Mouse (Mus musculus) gonadal fat pad, adult 2 months (tissue): Measurements from ENCODE around the gene Scfd2. TPM values are rescaled to one million over a fixed set of nuclear protein-coding genes. Genes with fewer than 3 reads are reported as not detected.

Source experiments
- DNase-seq: peaks from one replicate; pipeline ENCODE4 v3.0.0-alpha.2; 2012; ENCODE audit warnings: low read depth
- polyA plus RNA-seq: library from polyadenylated mRNA; depleted of rRNA; stranded (reverse); fragments of >200 nt; gene quantifications from 2 replicates; pipeline ENCODE4 v1.2.3, GENCODE M21; 2012; rRNA removed

The Scfd2 gene
- polyA plus RNA-seq, 1 experiment = 20.2 TPM

DNA sequence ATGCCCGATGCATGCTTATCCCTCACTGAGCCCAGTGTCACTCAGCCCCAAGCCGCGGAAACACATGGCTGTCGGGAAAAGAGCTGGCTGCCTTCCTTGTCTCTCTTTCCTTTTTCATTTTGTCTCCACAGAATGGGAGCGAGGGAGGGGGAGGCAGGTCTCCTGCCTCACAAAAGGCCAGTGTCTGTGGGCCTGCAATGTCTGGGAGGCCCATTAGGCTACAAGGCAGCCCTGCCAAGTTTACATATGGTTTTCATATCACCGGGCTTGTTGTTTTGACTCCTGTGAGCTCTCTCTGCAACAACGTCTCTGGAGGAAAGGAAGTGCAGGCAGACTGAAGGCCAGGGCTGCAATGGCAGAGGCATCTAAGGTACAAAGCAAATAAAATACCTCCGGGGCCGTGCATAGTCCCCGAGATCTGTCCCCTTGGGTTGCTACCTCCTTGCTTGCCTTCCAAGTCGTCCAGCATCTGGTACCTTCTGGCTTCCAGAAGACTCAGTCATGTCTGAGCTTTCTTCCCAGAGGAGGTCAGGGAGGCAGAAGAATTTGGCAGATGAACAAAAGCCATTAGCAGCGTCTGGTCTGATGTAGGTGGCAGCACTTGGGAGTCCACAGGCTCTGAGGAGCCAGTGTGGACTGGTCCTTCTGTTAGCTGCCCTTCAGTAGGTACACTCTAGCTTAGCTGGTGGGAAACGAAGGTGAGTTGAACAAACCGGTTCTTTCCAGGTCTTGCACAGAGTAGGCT is 355.9 kb downstream of the Scfd2 start:
- no peak for DNase-seq

GRCm38 (mm10) chr5:74173162-74173844 is 358.3 kb downstream of the Scfd2 start:
- DNase-seq = no peak

DNA sequence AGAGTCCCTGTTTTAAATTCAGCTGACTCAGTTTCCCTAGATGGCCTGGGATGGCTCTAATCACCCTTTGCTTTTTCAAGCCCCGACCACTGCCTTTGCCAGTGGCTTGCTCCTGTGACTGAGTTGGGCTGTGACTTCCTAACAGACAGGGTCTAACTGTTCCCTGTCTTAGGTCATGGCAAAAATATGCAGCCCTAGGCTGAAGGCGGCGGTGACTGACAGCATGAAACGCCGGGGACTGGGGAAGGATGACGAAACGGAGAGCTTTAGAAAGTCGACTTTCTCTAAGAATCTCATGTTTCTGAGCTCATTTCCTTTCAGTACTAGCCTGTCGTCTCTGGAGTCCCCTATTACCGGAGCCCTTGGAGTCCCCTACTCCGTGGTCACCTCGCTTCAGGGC is 359.4 kb downstream of the Scfd2 start:
- DNase-seq = no peak

DNA sequence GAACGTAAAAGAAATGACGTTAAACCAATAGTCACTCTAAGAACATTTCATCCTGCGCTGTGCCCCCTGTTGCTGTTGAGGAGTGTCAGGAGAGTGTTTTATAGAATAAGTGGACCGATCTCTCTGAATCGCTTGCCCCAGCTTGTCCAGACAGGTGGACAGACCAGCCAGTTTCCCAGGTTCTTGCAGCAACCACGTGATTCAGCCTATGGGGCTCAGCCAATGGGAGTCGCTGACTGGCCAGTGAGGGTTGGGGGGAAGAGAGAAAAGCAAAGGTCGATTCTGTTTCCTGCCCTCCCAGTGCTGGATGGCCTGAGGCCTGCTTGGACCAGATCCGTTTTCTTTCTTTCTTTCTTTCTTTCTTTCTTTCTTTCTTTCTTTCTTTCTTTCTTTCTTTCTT is 359.8 kb downstream of the Scfd2 start:
- DNase-seq = no peak

DNA sequence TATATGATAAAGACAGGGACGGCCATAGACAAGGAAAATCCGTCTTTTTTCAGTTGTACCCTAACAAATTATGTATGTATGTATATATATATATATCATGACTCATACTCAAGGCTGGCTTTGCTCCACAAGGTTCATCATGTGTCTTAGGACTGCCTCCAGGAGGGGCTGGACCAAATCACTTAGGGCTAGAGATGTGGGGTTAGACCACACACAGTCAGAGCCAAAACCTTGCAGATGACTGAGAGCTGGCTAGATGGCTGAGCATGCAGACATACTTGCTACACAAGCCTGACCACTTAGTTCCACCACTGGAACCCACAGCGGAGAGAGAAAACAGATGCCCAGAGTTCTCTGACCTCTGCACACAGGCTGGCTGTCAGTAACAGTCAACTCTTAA is 363.5 kb downstream of the Scfd2 start:
- no peak for DNase-seq

- no peak for DNase-seq
These were observed 364.9 kb downstream of the Scfd2 start for GRCm38 (mm10) chr5:74166642-74167041.

DNA sequence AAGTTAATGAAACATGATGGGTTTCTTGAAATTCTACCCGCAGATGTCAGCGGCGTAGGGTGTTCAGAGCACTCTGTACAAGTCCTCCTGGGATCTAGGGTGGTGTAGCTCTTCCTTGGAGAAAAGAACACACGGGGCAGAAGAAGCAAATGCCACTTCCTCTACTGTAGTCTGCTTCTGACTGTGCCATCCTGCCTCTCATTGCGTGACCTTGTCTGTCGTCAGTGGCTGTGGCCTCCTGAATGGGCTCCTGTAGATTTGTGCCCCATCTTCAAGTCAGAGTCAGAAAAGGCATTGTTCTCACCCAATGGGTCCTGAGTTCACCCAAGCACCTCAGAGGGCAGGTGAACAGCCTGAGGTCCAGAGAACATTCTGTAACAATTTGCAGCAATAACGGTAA is 367.0 kb downstream of the Scfd2 start:
- no peak for DNase-seq

DNA sequence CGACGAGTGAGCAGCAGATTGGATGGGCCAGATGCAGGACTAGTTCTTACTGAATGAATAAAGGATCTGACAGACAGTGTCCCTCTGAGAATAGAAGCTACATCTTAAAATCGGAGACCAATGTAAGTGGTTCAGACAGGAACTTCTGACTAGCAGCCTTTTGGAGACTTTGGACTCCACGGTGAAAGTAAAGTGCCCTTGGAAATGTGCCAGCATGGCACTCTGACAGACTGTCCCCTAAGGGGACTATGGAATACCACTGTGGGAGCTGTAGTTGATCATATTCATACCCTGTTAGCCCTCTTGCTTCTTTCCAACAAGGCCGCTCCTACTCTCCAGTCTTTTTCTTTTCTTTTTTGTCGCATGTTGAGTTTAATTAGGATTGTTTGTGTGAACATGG is 368.4 kb downstream of the Scfd2 start:
- no peak for DNase-seq

GRCm38 (mm10) chr5:74162013-74162412 is 369.5 kb downstream of the Scfd2 start:
- no peak for DNase-seq

DNA sequence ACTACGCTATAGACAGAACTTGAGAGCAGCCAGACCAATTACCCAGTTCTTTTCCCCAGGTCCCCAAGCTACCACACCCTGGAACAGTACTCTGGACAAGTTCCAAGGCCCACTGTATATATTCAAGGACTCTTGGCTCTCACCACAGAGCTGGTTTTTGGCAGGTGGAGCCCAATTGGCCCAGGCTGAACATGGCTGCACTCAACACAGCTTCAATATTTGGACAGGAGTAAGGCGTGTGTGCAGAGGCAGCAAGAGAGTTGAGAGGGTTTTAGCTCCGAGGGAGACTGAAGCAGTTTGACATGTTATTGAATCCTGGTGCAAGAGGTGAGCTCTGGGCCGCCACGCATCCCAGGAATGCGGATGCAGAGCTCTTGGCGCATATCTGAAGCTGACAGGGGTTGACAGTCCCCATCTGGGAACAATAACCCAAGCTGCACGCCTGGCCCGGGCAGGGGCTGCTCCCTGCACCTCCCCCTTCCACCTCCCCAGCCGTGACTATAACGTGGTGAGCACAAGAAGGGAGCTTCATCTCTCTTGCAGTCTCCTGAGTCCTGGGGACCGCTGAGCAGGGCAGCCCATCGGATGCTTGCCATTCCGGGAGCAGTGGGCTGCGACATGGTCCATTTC is 370.1 kb downstream of the Scfd2 start:
- no peak for DNase-seq

GRCm38 (mm10) chr5:74160349-74160748 is 371.2 kb downstream of the Scfd2 start:
- DNase-seq = no peak

DNA sequence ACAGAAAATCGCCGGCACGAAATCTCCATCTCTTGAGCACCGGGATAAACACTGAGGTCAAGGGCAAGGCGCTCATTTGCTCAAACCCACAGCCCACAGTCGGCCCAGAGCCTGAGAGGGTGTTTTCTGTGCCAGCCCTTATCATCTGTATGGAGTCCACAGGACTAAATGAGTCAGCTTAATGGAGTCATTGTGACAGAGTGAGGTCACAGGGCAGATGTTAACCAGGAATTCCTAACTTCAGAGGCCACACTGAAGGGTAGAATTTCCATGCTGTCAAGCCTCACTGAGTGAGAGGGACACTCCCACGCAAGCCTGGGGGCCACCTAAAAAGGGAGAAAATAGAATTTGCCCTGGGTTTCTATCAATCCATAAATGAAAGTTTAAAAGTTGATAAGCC is 371.7 kb downstream of the Scfd2 start:
- DNase-seq = no peak

- no peak for DNase-seq
These were observed 372.5 kb downstream of the Scfd2 start for GRCm38 (mm10) chr5:74158929-74159632.

GRCm38 (mm10) chr5:74155860-74156351 is 375.7 kb downstream of the Scfd2 start:
- DNase-seq = no peak

Other genes with a start within 250 kb of the Scfd2 start
- 18.2 and 26.8 TPM in 2 replicates for gene Fip1l1, start 3.7 kb upstream of the Scfd2 start, polyA plus RNA-seq
- 16.2 and 21.5 TPM in 2 replicates for gene Lnx1, start 171.2 kb upstream of the Scfd2 start, polyA plus RNA-seq